Mouse (Mus musculus): Measurements from ENCODE around the gene Flvcr1. TPM values are rescaled to one million over a fixed set of nuclear protein-coding genes. Genes with fewer than 3 reads are reported as not detected.

Gene Flvcr1
- 10.0 and 10.5 TPM in 2 replicates for polyA plus RNA-seq (2014; fragmentation: Nextera tagmentation; extraction: Ambion mirVana)

GRCm38 (mm10) chr1:191026021-191026713 lies at the start of gene Flvcr1:
Gene Flvcr1, minus strand, starts transcription at chr1:191026158.
- no peaks in the 10 kb centered on the region for H3K27me3 ChIP-seq (ENCODE audit: control insufficient read depth, insufficient read depth, low read length)
- H3K9me3 ChIP-seq (replicated peaks; ENCODE audit: control insufficient read depth, low read length), result no peaks in the 10 kb centered on the region
- H3K4me3 ChIP-seq (ENCODE audit: low read depth, low read length), result peak within 1 kb of the TSS; percentile 76
- ATAC-seq (replicated peaks; ENCODE audit: insufficient number of reproducible peaks, low FRiP score, low TSS enrichment, low read depth) (peak; percentile 99), DNase-seq (ENCODE audit: low spot score) (peak; percentile 100)
- peak within 1 kb of the TSS; percentile 94 for H3K4me2 ChIP-seq (ENCODE audit: low read depth, low read length)
- peak within 1 kb of the TSS; percentile 72 for H3K27ac ChIP-seq (replicated peaks; ENCODE audit: low read depth, low read length)
- no peaks in the 10 kb centered on the region for H3K36me3 ChIP-seq (replicated peaks; ENCODE audit: control insufficient read depth, insufficient read depth, low read depth, low read length)
- under 1% methylated on average over 50 of the region's 50 CpGs for WGBS
- H3K9ac ChIP-seq (replicated peaks; ENCODE audit: low read length), result peak within 1 kb of the TSS; percentile 85
- no peaks in the 10 kb centered on the region for H3K4me1 ChIP-seq (ENCODE audit: control insufficient read depth, insufficient read depth, low read length)

GRCm38 (mm10) chr1:191075199-191075883 lies 49.4 kb upstream of the Flvcr1 start:
- H3K27me3 ChIP-seq (ENCODE audit: control insufficient read depth, insufficient read depth, low read length), result no peaks in the 10 kb centered on the region
- no peaks in the 10 kb centered on the region for H3K9me3 ChIP-seq (replicated peaks; ENCODE audit: control insufficient read depth, low read length)
- no peak overlapping the region for H3K4me3 ChIP-seq (ENCODE audit: low read depth, low read length)
- ATAC-seq (replicated peaks; ENCODE audit: insufficient number of reproducible peaks, low FRiP score, low TSS enrichment, low read depth) (no peak), DNase-seq (ENCODE audit: low spot score) (peak; percentile 77)
- H3K36me3 ChIP-seq (replicated peaks; ENCODE audit: control insufficient read depth, insufficient read depth, low read depth, low read length), result peaks cover 4% of the 10 kb centered on the region
- no peak overlapping the region for H3K9ac ChIP-seq (replicated peaks; ENCODE audit: low read length)
- 67% methylated on average over 10 of the region's 10 CpGs for WGBS
- H3K4me1 ChIP-seq (ENCODE audit: control insufficient read depth, insufficient read depth, low read length), result no peaks in the 10 kb centered on the region
- H3K4me2 ChIP-seq (ENCODE audit: low read depth, low read length), result no peak overlapping the region
- H3K27ac ChIP-seq (replicated peaks; ENCODE audit: low read depth, low read length), result no peak overlapping the region

- Histone ChIP-seq H3K4me2 (ENCODE audit: low read depth, low read length) (no peak overlapping the region), H3K27me3 (ENCODE audit: control insufficient read depth, insufficient read depth, low read length) (no peaks in the 10 kb centered on the region), H3K9ac (replicated peaks; ENCODE audit: low read length) (no peak overlapping the region), H3K9me3 (replicated peaks; ENCODE audit: control insufficient read depth, low read length) (no peaks in the 10 kb centered on the region), H3K36me3 (replicated peaks; ENCODE audit: control insufficient read depth, insufficient read depth, low read depth, low read length) (peaks cover 4% of the 10 kb centered on the region), H3K4me1 (ENCODE audit: control insufficient read depth, insufficient read depth, low read length) (no peaks in the 10 kb centered on the region), H3K27ac (replicated peaks; ENCODE audit: low read depth, low read length) (no peak overlapping the region), H3K4me3 (ENCODE audit: low read depth, low read length) (no peak overlapping the region)
- ATAC-seq (replicated peaks; ENCODE audit: insufficient number of reproducible peaks, low FRiP score, low TSS enrichment, low read depth) (no peak), DNase-seq (ENCODE audit: low spot score) (no peak)
- WGBS, result 90% methylated on average over 4 of the region's 4 CpGs
Measured at GRCm38 (mm10) chr1:191073486-191073885, 47.5 kb upstream of the Flvcr1 start.

- ATAC-seq (replicated peaks; ENCODE audit: insufficient number of reproducible peaks, low FRiP score, low TSS enrichment, low read depth) (no peak), DNase-seq (ENCODE audit: low spot score) (no peak)
- 91% methylated on average over 6 of the region's 6 CpGs for WGBS
- no peak overlapping the region for H3K4me2 ChIP-seq (ENCODE audit: low read depth, low read length)
- peaks cover 4% of the 10 kb centered on the region for H3K36me3 ChIP-seq (replicated peaks; ENCODE audit: control insufficient read depth, insufficient read depth, low read depth, low read length)
- H3K4me3 ChIP-seq (ENCODE audit: low read depth, low read length), result no peak overlapping the region
- H3K9me3 ChIP-seq (replicated peaks; ENCODE audit: control insufficient read depth, low read length), result no peaks in the 10 kb centered on the region
- H3K27ac ChIP-seq (replicated peaks; ENCODE audit: low read depth, low read length), result no peak overlapping the region
- no peak overlapping the region for H3K9ac ChIP-seq (replicated peaks; ENCODE audit: low read length)
- H3K4me1 ChIP-seq (ENCODE audit: control insufficient read depth, insufficient read depth, low read length), result no peaks in the 10 kb centered on the region
- no peaks in the 10 kb centered on the region for H3K27me3 ChIP-seq (ENCODE audit: control insufficient read depth, insufficient read depth, low read length)
Measured at GRCm38 (mm10) chr1:191073001-191073400, 47.0 kb upstream of the Flvcr1 start.

GRCm38 (mm10) chr1:191072329-191072913 lies 46.5 kb upstream of the Flvcr1 start:
- WGBS, result 92% methylated on average over 16 of the region's 16 CpGs
- Histone ChIP-seq H3K9me3 (replicated peaks; ENCODE audit: control insufficient read depth, low read length) (no peaks in the 10 kb centered on the region), H3K4me2 (ENCODE audit: low read depth, low read length) (no peak overlapping the region), H3K4me1 (ENCODE audit: control insufficient read depth, insufficient read depth, low read length) (no peaks in the 10 kb centered on the region), H3K36me3 (replicated peaks; ENCODE audit: control insufficient read depth, insufficient read depth, low read depth, low read length) (peaks cover 4% of the 10 kb centered on the region), H3K27ac (replicated peaks; ENCODE audit: low read depth, low read length) (no peak overlapping the region), H3K9ac (replicated peaks; ENCODE audit: low read length) (no peak overlapping the region), H3K4me3 (ENCODE audit: low read depth, low read length) (no peak overlapping the region), H3K27me3 (ENCODE audit: control insufficient read depth, insufficient read depth, low read length) (no peaks in the 10 kb centered on the region)
- ATAC-seq (replicated peaks; ENCODE audit: insufficient number of reproducible peaks, low FRiP score, low TSS enrichment, low read depth), result no peak
- no peak for DNase-seq (ENCODE audit: low spot score)

- H3K4me2 ChIP-seq (ENCODE audit: low read depth, low read length), result no peak overlapping the region
- 94% methylated on average over 6 of the region's 6 CpGs for WGBS
- no peak overlapping the region for H3K27ac ChIP-seq (replicated peaks; ENCODE audit: low read depth, low read length)
- H3K4me3 ChIP-seq (ENCODE audit: low read depth, low read length), result no peak overlapping the region
- H3K36me3 ChIP-seq (replicated peaks; ENCODE audit: control insufficient read depth, insufficient read depth, low read depth, low read length), result peaks cover 4% of the 10 kb centered on the region
- H3K27me3 ChIP-seq (ENCODE audit: control insufficient read depth, insufficient read depth, low read length), result no peaks in the 10 kb centered on the region
- no peak for DNase-seq (ENCODE audit: low spot score)
- no peak for ATAC-seq (replicated peaks; ENCODE audit: insufficient number of reproducible peaks, low FRiP score, low TSS enrichment, low read depth)
- no peaks in the 10 kb centered on the region for H3K9me3 ChIP-seq (replicated peaks; ENCODE audit: control insufficient read depth, low read length)
- H3K4me1 ChIP-seq (ENCODE audit: control insufficient read depth, insufficient read depth, low read length), result no peaks in the 10 kb centered on the region
- no peak overlapping the region for H3K9ac ChIP-seq (replicated peaks; ENCODE audit: low read length)
Measured at GRCm38 (mm10) chr1:191071613-191072012, 45.7 kb upstream of the Flvcr1 start.

- DNase-seq (ENCODE audit: low spot score) (no peak), ATAC-seq (replicated peaks; ENCODE audit: insufficient number of reproducible peaks, low FRiP score, low TSS enrichment, low read depth) (no peak)
- Histone ChIP-seq H3K9ac (replicated peaks; ENCODE audit: low read length) (no peak overlapping the region), H3K4me3 (ENCODE audit: low read depth, low read length) (no peak overlapping the region), H3K4me1 (ENCODE audit: control insufficient read depth, insufficient read depth, low read length) (no peaks in the 10 kb centered on the region), H3K27me3 (ENCODE audit: control insufficient read depth, insufficient read depth, low read length) (no peaks in the 10 kb centered on the region), H3K36me3 (replicated peaks; ENCODE audit: control insufficient read depth, insufficient read depth, low read depth, low read length) (peaks cover 4% of the 10 kb centered on the region), H3K4me2 (ENCODE audit: low read depth, low read length) (no peak overlapping the region), H3K9me3 (replicated peaks; ENCODE audit: control insufficient read depth, low read length) (no peaks in the 10 kb centered on the region), H3K27ac (replicated peaks; ENCODE audit: low read depth, low read length) (no peak overlapping the region)
- WGBS, result 89% methylated on average over 4 of the region's 4 CpGs
Measured at GRCm38 (mm10) chr1:191070259-191070658, 44.3 kb upstream of the Flvcr1 start.

GRCm38 (mm10) chr1:191068377-191068776 lies 42.4 kb upstream of the Flvcr1 start:
- Histone ChIP-seq H3K9me3 (replicated peaks; ENCODE audit: control insufficient read depth, low read length) (no peaks in the 10 kb centered on the region), H3K4me3 (ENCODE audit: low read depth, low read length) (no peak overlapping the region), H3K36me3 (replicated peaks; ENCODE audit: control insufficient read depth, insufficient read depth, low read depth, low read length) (peaks cover 3% of the 10 kb centered on the region), H3K4me2 (ENCODE audit: low read depth, low read length) (no peak overlapping the region), H3K4me1 (ENCODE audit: control insufficient read depth, insufficient read depth, low read length) (no peaks in the 10 kb centered on the region), H3K9ac (replicated peaks; ENCODE audit: low read length) (no peak overlapping the region), H3K27me3 (ENCODE audit: control insufficient read depth, insufficient read depth, low read length) (no peaks in the 10 kb centered on the region), H3K27ac (replicated peaks; ENCODE audit: low read depth, low read length) (no peak overlapping the region)
- DNase-seq (ENCODE audit: low spot score) (peak; percentile 16), ATAC-seq (replicated peaks; ENCODE audit: insufficient number of reproducible peaks, low FRiP score, low TSS enrichment, low read depth) (no peak)
- 86% methylated on average over 5 of the region's 5 CpGs for WGBS
